Mouse (Mus musculus) myocyte (in vitro differentiated cells): Measurements from ENCODE around the gene Ptpro.

Experiments used
- POLR2A ChIP-seq: IDR thresholded peaks from one replicate; pipeline ENCODE4 v1.6.1; 2011; ENCODE audit warnings: low read depth, mild to moderate bottlenecking, control low read depth, moderate library complexity; ENCODE audit not compliant: insufficient read length
- USF1 ChIP-seq: IDR thresholded peaks from one replicate; pipeline ENCODE4 v1.6.1; 2011; ENCODE audit warnings: low read depth, mild to moderate bottlenecking, control low read depth, moderate library complexity

DNA sequence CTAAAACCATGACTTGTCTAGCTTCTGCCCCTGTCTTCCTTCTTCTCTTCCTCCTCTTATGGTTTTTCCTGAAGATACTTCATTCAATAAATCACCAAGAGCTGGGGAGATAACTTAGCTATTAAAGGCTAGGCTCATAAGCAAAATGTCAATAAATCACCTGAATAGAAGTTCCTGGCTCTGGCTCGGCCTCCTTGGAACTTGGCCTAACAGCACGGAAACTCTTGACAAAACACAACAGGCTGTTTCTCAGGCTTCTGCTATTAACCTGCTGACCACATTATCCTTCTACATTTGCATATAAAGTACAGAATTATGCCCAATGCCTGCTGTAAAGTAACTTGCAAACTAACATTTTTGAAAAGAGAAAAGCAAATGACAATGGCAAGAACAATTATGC is 40.7 kb upstream of the Ptpro start:
- TF ChIP-seq POLR2A (no peak), USF1 (no peak)
